Mouse (Mus musculus) E14TG2a.4 (cell line): ENCODE measurements around the gene Foxn3.

ENCODE experiments used
- H3K27me3 ChIP-seq: 2 replicates; pipeline ENCODE4 v1.6.1; 2014; ENCODE audit warnings: low read length, control low read depth; ENCODE audit not compliant: insufficient read depth
- H3K36me3 ChIP-seq: 2 replicates; pipeline ENCODE4 v1.6.1; 2014; ENCODE audit warnings: low read length, control low read depth; ENCODE audit not compliant: insufficient read depth
- H3K4me1 ChIP-seq: replicated peaks from 2 replicates; pipeline ENCODE4 v1.6.1; 2014; ENCODE audit warnings: low read depth, low read length, control low read depth
- H3K4me3 ChIP-seq: replicated peaks from 2 replicates; pipeline ENCODE4 v1.5.1; 2014; ENCODE audit warnings: mild to moderate bottlenecking, low read length
- H3K9me3 ChIP-seq: 2 replicates; pipeline ENCODE4 v1.6.1; 2014; ENCODE audit warnings: low read length, control low read depth
- CTCF ChIP-seq: conservative IDR thresholded peaks from 2 replicates; pipeline ENCODE4 v1.5.1; 2014; ENCODE audit warnings: low read length
- NANOG ChIP-seq: IDR thresholded peaks from 2 replicates; pipeline ENCODE4 v1.6.1; 2014; ENCODE audit warnings: borderline replicate concordance, low read length, mixed read lengths
- POU5F1 ChIP-seq: IDR thresholded peaks from 2 replicates; pipeline ENCODE4 v1.6.1; 2014; ENCODE audit warnings: low read length, borderline replicate concordance

Gene Foxn3

DNA sequence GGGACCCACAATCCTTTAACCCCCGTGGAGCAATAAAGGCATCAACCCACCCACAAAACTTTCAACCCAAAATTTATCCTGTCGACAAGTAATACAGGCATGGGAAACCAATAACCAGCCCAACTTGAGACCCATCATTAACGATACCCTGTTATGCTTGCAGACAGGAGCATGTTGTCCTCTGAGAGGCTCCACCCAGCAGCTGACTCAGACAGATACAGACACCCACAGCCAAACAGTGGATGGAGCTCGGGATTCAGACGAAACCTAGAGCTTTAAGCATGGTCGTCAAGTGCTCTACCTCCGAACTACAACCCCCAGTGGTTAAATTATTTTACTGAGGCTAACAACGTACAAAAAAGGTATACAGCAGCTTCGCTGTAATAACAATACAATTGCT is 182.1 kb downstream of the Foxn3 start:
- Histone ChIP-seq H3K27me3 (no peaks in the 10 kb centered on the region), H3K4me3 (no peak overlapping the region), H3K4me1 (peaks cover 95% of the 10 kb centered on the region), H3K36me3 (peaks cover 56% of the 10 kb centered on the region), H3K9me3 (no peaks in the 10 kb centered on the region)
- TF ChIP-seq POU5F1: no peak
- no peak for TF ChIP-seq NANOG
- no peak for TF ChIP-seq CTCF

DNA sequence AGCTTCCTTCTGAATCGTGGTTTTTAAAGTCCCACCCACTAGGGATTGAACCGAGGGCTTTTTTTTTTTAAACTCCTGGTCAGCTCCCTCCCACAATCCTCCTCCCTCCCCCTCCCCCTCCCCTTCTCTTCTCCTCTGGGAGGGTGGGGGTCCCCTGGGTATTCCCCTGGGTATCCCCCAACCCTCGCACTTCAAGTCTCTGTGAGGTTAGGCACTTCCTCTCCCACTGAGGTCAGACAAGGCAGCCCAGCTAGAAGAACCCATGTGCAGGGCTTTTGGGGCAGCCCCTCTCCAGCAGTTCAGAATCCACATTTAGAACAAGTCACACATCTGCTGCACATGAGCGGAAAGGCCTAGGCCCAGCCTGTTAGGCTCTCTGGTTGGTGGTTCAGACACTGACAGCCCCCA is 182.5 kb downstream of the Foxn3 start:
- peaks cover 94% of the 10 kb centered on the region for H3K4me1 ChIP-seq
- TF ChIP-seq NANOG: no peak
- TF ChIP-seq POU5F1: no peak
- no peak for TF ChIP-seq CTCF

GRCm38 (mm10) chr12:99380124-99380523 is 183.3 kb downstream of the Foxn3 start:
- TF ChIP-seq POU5F1 (no peak), NANOG (no peak), CTCF (no peak)
- H3K4me1 ChIP-seq: peaks cover 87% of the 10 kb centered on the region
- no peaks in the 10 kb centered on the region for H3K9me3 ChIP-seq
- no peak overlapping the region for H3K4me3 ChIP-seq
- H3K27me3 ChIP-seq: no peaks in the 10 kb centered on the region
- H3K36me3 ChIP-seq: peaks cover 54% of the 10 kb centered on the region

More for the DNA sequence above, 182.5 kb downstream of the Foxn3 start:
- no peaks in the 10 kb centered on the region for H3K9me3 ChIP-seq
- H3K4me3 ChIP-seq: no peak overlapping the region
- peaks cover 53% of the 10 kb centered on the region for H3K36me3 ChIP-seq
- no peaks in the 10 kb centered on the region for H3K27me3 ChIP-seq

GRCm38 (mm10) chr12:99378284-99378683 is 185.1 kb downstream of the Foxn3 start:
- peaks cover 81% of the 10 kb centered on the region for H3K4me1 ChIP-seq
- H3K9me3 ChIP-seq: no peaks in the 10 kb centered on the region
- H3K27me3 ChIP-seq: no peaks in the 10 kb centered on the region
- TF ChIP-seq POU5F1: no peak
- no peak for TF ChIP-seq CTCF
- no peak for TF ChIP-seq NANOG
- H3K36me3 ChIP-seq: peaks cover 58% of the 10 kb centered on the region
- H3K4me3 ChIP-seq: no peak overlapping the region

DNA sequence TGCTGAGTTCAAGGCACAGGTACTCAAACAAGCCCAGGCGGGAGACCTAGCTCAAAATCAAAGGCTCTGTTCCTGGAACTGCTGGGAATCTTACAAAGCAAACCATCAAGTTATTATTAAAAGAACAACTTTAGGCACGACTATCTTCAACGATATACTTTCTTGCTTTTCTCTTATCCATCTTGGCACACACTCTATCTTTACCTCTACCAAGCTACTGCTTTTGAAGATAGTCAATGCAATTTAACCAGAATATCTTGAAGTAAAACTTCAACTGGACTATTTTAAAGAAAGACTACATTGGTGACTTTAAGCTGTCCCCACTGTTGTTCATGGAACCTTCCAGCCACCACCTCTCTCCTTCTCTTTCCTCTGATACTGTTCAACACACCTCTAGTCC is 185.7 kb downstream of the Foxn3 start:
- no peak for TF ChIP-seq CTCF
- TF ChIP-seq POU5F1: no peak
- TF ChIP-seq NANOG: no peak
- Histone ChIP-seq H3K4me3 (no peak overlapping the region), H3K9me3 (no peaks in the 10 kb centered on the region), H3K36me3 (peaks cover 53% of the 10 kb centered on the region), H3K27me3 (no peaks in the 10 kb centered on the region), H3K4me1 (peaks cover 77% of the 10 kb centered on the region)

GRCm38 (mm10) chr12:99377069-99377468 is 186.3 kb downstream of the Foxn3 start:
- Histone ChIP-seq H3K4me3 (no peak overlapping the region), H3K9me3 (no peaks in the 10 kb centered on the region), H3K36me3 (peaks cover 51% of the 10 kb centered on the region), H3K4me1 (peaks cover 72% of the 10 kb centered on the region), H3K27me3 (no peaks in the 10 kb centered on the region)
- TF ChIP-seq CTCF (no peak), NANOG (no peak), POU5F1 (no peak)

GRCm38 (mm10) chr12:99375878-99376454 is 187.4 kb downstream of the Foxn3 start:
- Histone ChIP-seq H3K9me3 (no peaks in the 10 kb centered on the region), H3K4me3 (no peak overlapping the region), H3K27me3 (no peaks in the 10 kb centered on the region), H3K36me3 (peaks cover 51% of the 10 kb centered on the region), H3K4me1 (peaks cover 70% of the 10 kb centered on the region)
- TF ChIP-seq NANOG (no peak), CTCF (no peak), POU5F1 (no peak)

DNA sequence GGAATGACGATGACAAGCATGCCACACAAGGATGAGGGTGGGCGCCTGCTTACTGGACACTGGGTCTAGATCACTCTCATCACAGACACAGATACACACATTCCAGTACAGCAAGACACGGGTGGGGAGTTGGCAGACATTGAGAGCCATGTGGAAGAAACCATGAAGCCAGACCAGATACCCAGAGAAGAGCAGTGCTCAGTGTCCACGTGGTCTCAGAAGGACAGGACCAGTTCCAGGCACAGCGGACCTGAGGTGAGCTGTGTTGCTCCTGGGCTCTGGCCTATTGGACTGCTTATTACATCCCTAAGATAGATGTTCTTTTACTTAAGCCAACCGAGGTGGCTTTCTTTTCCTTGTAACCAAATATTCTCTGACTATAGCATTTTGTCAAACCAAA is 188.0 kb downstream of the Foxn3 start:
- no peaks in the 10 kb centered on the region for H3K9me3 ChIP-seq
- no peak for TF ChIP-seq CTCF
- no peak for TF ChIP-seq POU5F1
- no peak for TF ChIP-seq NANOG

DNA sequence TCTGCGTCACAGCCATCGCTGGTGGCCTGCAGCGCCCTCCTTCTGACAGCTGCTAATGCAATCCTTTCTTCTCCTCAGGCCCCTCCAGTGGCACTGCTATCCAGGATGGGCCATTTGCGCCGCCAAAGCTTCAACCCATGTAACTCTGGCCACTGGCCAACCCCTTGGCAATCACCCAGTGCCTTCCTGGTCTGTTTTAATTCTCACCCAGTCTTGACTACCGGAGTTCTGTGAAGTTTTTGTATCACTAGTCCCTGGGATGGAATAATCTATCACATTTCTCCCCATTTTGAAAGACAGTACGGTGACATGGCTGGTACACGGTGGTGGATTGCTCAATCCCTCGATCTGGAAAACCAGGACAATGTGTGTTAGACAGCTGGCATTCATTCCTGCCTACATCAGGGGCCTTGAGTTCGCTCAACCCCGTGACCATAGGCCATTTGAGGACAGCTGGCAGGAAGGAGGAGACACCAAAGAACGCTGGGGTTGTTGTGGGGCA is 189.2 kb downstream of the Foxn3 start:
- H3K9me3 ChIP-seq: no peaks in the 10 kb centered on the region
- peaks cover 71% of the 10 kb centered on the region for H3K4me1 ChIP-seq
- H3K4me3 ChIP-seq: no peak overlapping the region
- H3K27me3 ChIP-seq: no peaks in the 10 kb centered on the region
- peaks cover 50% of the 10 kb centered on the region for H3K36me3 ChIP-seq
- no peak for TF ChIP-seq CTCF
- no peak for TF ChIP-seq POU5F1
- TF ChIP-seq NANOG: no peak

More for the DNA sequence above, 188.0 kb downstream of the Foxn3 start:
- H3K4me1 ChIP-seq: peaks cover 71% of the 10 kb centered on the region
- peaks cover 52% of the 10 kb centered on the region for H3K36me3 ChIP-seq
- no peaks in the 10 kb centered on the region for H3K27me3 ChIP-seq
- no peak overlapping the region for H3K4me3 ChIP-seq
